Mouse (Mus musculus): ENCODE measurements around the gene Fhad1. TPM values are rescaled to one million over a fixed set of nuclear protein-coding genes. Genes with fewer than 3 reads are reported as not detected.

Gene Fhad1
- polyA plus RNA-seq, 1 experiment: 4.9 TPM

DNA sequence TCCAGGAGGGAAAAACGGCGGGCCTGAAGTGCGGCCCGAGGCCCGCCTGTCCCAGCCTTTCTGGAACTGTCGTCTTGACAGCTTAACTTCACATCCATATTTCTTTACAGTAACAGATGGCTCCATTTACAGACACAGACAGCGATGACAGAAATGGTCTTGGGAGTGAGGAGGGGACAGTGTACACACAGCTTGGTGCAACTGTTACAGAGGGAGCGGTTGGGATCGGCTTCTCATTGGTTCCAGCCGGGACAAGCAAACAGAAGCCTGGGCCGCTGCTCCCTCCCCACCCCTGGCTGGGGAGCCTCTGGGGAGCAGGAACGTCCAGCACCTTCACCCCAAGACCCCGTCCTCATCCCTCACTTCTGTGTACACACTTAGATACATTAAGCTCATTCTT lies 65.4 kb downstream of the Fhad1 start:
- no peak overlapping the region for H3K4me3 ChIP-seq (ENCODE audit: insufficient read depth, low read length)
- no peak overlapping the region for H3K27ac ChIP-seq (ENCODE audit: insufficient read depth, low read depth, low read length)
- no peak for TF ChIP-seq POLR2A (IDR thresholded peaks at IDR 0.05; ENCODE audit: borderline replicate concordance, low read depth, low read length)
- TF ChIP-seq CTCF (IDR thresholded peaks at IDR 0.05; ENCODE audit: low read depth, low read length): no peak
- peaks cover 33% of the 10 kb centered on the region for H3K4me1 ChIP-seq (ENCODE audit: control insufficient read depth, insufficient read depth, low read length)

DNA sequence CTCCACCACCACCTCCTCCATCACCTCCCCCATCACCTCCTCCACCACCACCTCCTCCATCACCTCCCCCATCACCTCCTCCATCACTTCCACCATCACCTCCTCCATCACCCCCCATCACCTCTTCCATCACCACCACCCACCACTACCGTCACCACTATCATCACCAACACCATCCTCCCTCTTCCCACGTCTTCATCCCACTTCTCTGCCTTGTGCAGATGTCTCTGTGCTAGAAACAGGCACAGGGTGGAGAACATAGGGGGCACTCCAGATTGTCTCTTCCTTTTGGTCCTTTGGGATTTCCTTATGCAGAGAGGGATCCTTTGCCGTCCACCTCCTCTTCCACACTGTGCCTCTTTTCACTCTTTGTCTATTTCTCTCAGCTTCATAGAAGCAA lies 66.1 kb downstream of the Fhad1 start:
- H3K27ac ChIP-seq (ENCODE audit: insufficient read depth, low read depth, low read length): no peak overlapping the region
- H3K4me3 ChIP-seq (ENCODE audit: insufficient read depth, low read length): no peak overlapping the region
- H3K4me1 ChIP-seq (ENCODE audit: control insufficient read depth, insufficient read depth, low read length): peaks cover 27% of the 10 kb centered on the region
- TF ChIP-seq POLR2A (IDR thresholded peaks at IDR 0.05; ENCODE audit: borderline replicate concordance, low read depth, low read length): no peak
- TF ChIP-seq CTCF (IDR thresholded peaks at IDR 0.05; ENCODE audit: low read depth, low read length): no peak

DNA sequence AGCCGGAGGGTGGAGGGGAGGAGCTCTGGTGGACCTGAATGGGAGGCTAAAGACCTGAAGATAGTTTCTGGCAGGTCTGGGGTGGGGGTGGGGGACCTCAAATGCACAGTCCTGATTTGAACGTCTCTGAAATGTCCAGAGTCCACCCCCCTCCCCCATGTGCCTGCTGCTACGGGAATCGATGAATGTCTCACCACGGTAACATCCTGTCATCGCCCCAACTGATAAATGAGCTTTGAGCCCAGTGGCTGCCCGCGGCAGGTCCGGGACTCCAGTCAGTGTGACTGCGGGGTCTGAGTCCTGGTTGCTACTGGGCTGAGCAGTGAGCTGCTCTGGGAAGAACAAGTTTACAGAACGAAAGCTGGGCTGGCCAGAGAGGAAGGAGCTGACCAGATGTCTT lies 72.5 kb downstream of the Fhad1 start:
- H3K4me3 ChIP-seq (ENCODE audit: insufficient read depth, low read length): no peak overlapping the region
- H3K4me1 ChIP-seq (ENCODE audit: control insufficient read depth, insufficient read depth, low read length): peaks cover 2% of the 10 kb centered on the region; the same call in 1 of the 2 replicates
- no peak overlapping the region for H3K27ac ChIP-seq (ENCODE audit: insufficient read depth, low read depth, low read length)
- TF ChIP-seq POLR2A (IDR thresholded peaks at IDR 0.05; ENCODE audit: borderline replicate concordance, low read depth, low read length): no peak
- no peak for TF ChIP-seq CTCF (IDR thresholded peaks at IDR 0.05; ENCODE audit: low read depth, low read length)

DNA sequence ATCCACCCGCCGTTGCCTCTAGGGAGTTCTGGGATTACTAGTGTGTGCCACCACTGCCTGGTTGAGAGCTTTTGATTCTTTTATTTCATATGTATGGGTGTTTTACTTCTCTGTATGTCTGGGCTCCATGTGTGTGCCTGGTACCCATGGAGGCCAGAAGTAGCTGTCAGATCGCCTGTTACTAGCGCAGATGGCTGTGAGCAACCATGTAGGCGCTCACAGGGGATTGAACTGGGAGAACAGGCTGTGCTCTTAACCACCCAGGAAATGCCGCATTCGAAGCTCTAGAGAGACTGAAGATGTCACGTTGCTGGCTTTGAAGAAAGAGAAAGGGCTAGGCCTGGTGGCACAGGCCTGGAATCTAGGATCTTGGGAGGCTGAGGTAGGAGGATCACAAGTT lies 73.6 kb downstream of the Fhad1 start:
- no peak for TF ChIP-seq CTCF (IDR thresholded peaks at IDR 0.05; ENCODE audit: low read depth, low read length)
- TF ChIP-seq POLR2A (IDR thresholded peaks at IDR 0.05; ENCODE audit: borderline replicate concordance, low read depth, low read length): no peak
- Histone ChIP-seq H3K4me3 (ENCODE audit: insufficient read depth, low read length) (no peak overlapping the region), H3K4me1 (ENCODE audit: control insufficient read depth, insufficient read depth, low read length) (no peaks in the 10 kb centered on the region), H3K27ac (ENCODE audit: insufficient read depth, low read depth, low read length) (no peak overlapping the region)

DNA sequence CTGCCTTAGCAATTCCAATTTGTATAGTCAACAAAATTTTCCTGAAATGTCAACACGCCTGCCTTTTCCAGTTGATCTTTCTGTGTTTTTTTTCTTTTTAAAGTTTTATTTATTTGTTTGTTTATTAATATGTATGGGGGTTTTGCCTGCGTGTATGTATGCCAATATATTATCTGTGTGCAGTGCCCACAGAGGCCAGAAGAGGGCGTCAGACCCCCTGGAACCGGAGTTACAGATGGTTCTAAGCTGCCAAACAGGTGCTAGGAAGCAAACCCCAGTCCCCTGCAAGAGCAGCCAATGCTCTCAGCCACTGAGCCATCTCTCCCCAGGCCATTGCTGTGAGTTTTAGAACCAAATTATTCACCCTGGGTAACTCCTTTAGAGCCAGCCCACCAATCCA lies 76.3 kb downstream of the Fhad1 start:
- Histone ChIP-seq H3K27ac (ENCODE audit: insufficient read depth, low read depth, low read length) (no peak overlapping the region), H3K4me1 (ENCODE audit: control insufficient read depth, insufficient read depth, low read length) (no peaks in the 10 kb centered on the region), H3K4me3 (ENCODE audit: insufficient read depth, low read length) (no peak overlapping the region)
- TF ChIP-seq CTCF (IDR thresholded peaks at IDR 0.05; ENCODE audit: low read depth, low read length) (no peak), POLR2A (IDR thresholded peaks at IDR 0.05; ENCODE audit: borderline replicate concordance, low read depth, low read length) (no peak)

DNA sequence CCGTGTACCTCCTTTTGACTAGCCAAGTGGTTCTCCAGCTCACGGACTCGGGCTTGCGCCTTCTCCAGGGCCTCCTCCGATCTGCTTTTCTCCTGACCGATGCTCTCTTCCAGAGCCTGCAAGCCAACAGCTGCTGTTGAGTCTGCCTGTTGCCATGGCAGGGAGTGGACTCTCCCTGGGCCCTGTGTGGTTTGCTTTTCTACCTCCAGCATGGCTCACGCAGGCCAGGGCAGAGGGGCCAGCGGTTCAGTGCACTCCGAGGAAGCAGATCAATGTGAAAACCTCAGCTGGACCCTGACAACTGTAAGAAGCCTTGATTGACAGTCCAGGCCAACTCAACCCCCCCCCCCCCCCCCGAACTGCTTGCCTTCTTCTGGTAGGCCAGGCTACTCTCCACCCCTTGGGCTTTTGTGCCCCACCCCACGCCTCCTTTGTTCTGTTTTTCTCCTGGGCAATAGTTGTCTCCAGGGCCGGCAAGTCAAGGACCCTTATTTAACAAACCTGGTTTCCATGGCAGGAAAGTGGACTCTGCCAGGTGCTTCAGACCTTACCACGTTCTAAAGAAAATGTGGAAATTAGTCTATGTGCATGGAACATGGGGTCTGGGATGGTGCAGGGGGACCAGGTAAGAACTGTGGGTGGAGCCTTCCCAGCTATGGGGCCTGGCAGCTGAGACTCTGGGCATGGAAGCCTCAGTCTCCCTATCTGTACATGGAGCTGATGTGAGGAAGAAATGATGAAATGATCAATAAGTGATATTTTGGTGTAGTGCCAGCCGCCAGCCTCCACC lies 81.9 kb downstream of the Fhad1 start:
- Histone ChIP-seq H3K4me3 (ENCODE audit: insufficient read depth, low read length) (no peak overlapping the region), H3K27ac (ENCODE audit: insufficient read depth, low read depth, low read length) (no peak overlapping the region), H3K4me1 (ENCODE audit: control insufficient read depth, insufficient read depth, low read length) (peaks cover 9% of the 10 kb centered on the region)
- no peak for TF ChIP-seq POLR2A (IDR thresholded peaks at IDR 0.05; ENCODE audit: borderline replicate concordance, low read depth, low read length)
- TF ChIP-seq CTCF (IDR thresholded peaks at IDR 0.05; ENCODE audit: low read depth, low read length): no peak

DNA sequence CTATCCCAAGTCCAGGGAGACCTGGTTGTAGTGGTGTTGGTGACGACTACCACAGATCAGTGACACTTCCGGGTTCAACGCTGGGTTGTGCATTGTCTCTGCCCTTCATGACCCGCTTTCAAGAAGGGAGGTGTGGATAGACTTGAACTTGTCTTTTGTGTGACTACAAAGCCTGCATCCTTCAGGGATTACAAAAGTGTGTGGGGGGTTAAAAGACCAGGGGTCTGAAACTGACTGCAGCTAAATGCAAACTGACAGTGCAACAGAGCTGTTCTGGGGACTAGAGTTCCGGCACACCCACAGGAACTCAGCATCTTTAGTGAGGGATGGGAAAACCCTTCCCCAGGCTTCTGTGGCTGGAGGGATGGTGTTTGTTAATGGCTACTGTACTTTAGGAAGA lies 83.4 kb downstream of the Fhad1 start:
- peaks cover 9% of the 10 kb centered on the region for H3K4me1 ChIP-seq (ENCODE audit: control insufficient read depth, insufficient read depth, low read length)
- H3K4me3 ChIP-seq (ENCODE audit: insufficient read depth, low read length): no peak overlapping the region
- H3K27ac ChIP-seq (ENCODE audit: insufficient read depth, low read depth, low read length): no peak overlapping the region
- TF ChIP-seq POLR2A (IDR thresholded peaks at IDR 0.05; ENCODE audit: borderline replicate concordance, low read depth, low read length) (no peak), CTCF (IDR thresholded peaks at IDR 0.05; ENCODE audit: low read depth, low read length) (no peak)

DNA sequence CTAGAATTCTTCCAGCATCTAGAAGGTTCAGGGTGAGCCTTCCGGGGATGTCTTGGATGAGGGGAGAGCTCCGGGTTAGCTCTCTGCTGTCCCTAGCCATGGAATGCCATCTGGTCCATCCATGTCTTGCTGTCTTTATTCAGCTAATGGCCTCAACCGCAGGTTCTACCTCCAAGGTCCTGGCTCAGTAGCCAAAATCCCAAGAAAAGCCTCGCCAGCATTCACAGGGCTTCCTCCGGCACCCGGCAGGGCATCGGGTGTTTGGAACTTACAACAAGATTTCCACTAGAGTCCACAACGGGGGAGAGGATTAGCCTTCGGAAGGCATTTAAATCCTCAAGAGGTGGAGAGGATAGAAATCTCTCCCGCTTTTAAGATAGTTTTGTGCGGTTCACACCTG lies 84.9 kb downstream of the Fhad1 start:
- Histone ChIP-seq H3K27ac (ENCODE audit: insufficient read depth, low read depth, low read length) (no peak overlapping the region), H3K4me1 (ENCODE audit: control insufficient read depth, insufficient read depth, low read length) (peaks cover 9% of the 10 kb centered on the region), H3K4me3 (ENCODE audit: insufficient read depth, low read length) (no peak overlapping the region)
- TF ChIP-seq CTCF (IDR thresholded peaks at IDR 0.05; ENCODE audit: low read depth, low read length): no peak
- no peak for TF ChIP-seq POLR2A (IDR thresholded peaks at IDR 0.05; ENCODE audit: borderline replicate concordance, low read depth, low read length)

DNA sequence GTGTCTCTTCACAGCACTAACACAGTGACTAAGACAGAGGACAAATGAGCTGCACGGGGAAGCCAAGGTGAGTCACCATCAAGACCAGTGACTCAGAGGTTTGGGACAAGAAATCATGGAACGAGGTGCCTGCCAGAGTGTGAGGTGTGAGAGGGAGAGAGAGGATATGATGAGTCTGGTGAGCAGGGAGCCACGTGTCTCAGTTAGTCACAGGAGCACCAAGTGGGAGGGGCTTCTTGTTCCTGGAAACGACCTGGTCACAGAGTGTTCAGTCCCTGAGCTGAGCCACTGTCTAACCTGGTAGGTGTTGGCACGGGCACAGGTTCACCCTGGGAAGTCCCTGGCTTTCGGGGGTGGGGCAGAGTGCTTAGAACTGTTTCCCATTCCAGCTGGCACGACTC lies 86.0 kb downstream of the Fhad1 start:
- TF ChIP-seq POLR2A (IDR thresholded peaks at IDR 0.05; ENCODE audit: borderline replicate concordance, low read depth, low read length) (no peak), CTCF (IDR thresholded peaks at IDR 0.05; ENCODE audit: low read depth, low read length) (no peak)
- Histone ChIP-seq H3K4me1 (ENCODE audit: control insufficient read depth, insufficient read depth, low read length) (peaks cover 9% of the 10 kb centered on the region), H3K27ac (ENCODE audit: insufficient read depth, low read depth, low read length) (no peak overlapping the region), H3K4me3 (ENCODE audit: insufficient read depth, low read length) (no peak overlapping the region)

DNA sequence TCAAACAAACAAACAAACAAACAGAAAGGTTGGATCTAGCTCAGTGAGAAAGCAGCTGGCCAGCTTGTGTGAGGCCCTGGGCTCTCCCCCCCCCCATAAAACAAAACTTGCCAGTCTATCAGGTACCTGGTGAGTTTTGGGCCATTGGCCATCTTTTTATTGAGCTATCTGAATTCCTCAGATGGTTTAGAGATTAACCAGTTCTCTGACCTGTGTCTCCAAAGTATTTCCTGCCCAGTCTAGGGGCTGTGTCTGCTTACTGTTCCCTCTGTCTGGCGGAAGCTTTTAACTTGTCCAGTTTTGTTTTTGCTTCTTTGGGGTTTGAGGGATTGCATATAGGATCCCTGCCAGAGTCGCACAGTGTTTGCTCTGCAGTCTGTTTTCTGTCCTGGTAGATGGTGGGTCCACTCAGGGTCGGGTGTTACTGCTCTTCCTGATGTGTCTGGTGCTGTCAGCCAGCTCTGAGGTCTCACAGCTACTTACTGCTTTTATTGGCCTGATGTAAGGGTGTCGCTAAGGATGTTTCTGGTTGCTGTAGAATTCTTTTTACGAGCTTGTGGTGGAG lies 89.0 kb downstream of the Fhad1 start:
- no peak overlapping the region for H3K4me3 ChIP-seq (ENCODE audit: insufficient read depth, low read length)
- no peak overlapping the region for H3K27ac ChIP-seq (ENCODE audit: insufficient read depth, low read depth, low read length)
- peaks cover 9% of the 10 kb centered on the region for H3K4me1 ChIP-seq (ENCODE audit: control insufficient read depth, insufficient read depth, low read length)
- TF ChIP-seq POLR2A (IDR thresholded peaks at IDR 0.05; ENCODE audit: borderline replicate concordance, low read depth, low read length): no peak
- no peak for TF ChIP-seq CTCF (IDR thresholded peaks at IDR 0.05; ENCODE audit: low read depth, low read length)

Measured in bone marrow macrophage, adult 2 months (primary cell).